Mouse (Mus musculus) forebrain, embryonic 13.5 days (tissue): ENCODE data around the gene Cd22. TPM values are rescaled to one million over a fixed set of nuclear protein-coding genes. Genes with fewer than 3 reads are reported as not detected.

Source experiments
- ATAC-seq: fragments of 200-750 bp; cut with Nextera tagmentation; 2 replicates; pipeline ENCODE4 v1.8.0; 2017
- H3K27ac ChIP-seq: fragments of 300-500 bp; sonication (generic); 2 replicates; pipeline ENCODE4 v1.5.1; 2015; ENCODE audit warnings: inconsistent platforms, mild to moderate bottlenecking, moderate library complexity
- H3K27me3 ChIP-seq: fragments of 300-500 bp; sonication (generic); 2 replicates; pipeline ENCODE4 v1.6.1; 2015; ENCODE audit warnings: mild to moderate bottlenecking, inconsistent platforms
- H3K36me3 ChIP-seq: fragments of 300-500 bp; sonication (generic); 2 replicates; pipeline ENCODE4 v1.6.1; 2015; ENCODE audit warnings: mild to moderate bottlenecking, inconsistent platforms; ENCODE audit not compliant: poor library complexity, severe bottlenecking
- H3K4me1 ChIP-seq: fragments of 300-500 bp; sonication (generic); 2 replicates; pipeline ENCODE4 v1.6.1; 2015; ENCODE audit warnings: inconsistent platforms
- H3K4me2 ChIP-seq: fragments of 300-500 bp; sonication (generic); 2 replicates; pipeline ENCODE4 v1.6.1; 2015; ENCODE audit warnings: inconsistent platforms, mild to moderate bottlenecking, moderate library complexity
- H3K4me3 ChIP-seq: fragments of 300-500 bp; sonication (generic); 2 replicates; pipeline ENCODE4 v1.5.1; 2015; ENCODE audit warnings: mild to moderate bottlenecking, inconsistent platforms
- H3K9ac ChIP-seq: fragments of 300-500 bp; sonication (generic); 2 replicates; pipeline ENCODE4 v1.6.1; 2015; ENCODE audit warnings: mild to moderate bottlenecking, inconsistent platforms
- H3K9me3 ChIP-seq: fragments of 300-500 bp; sonication (generic); replicated peaks from 2 replicates; pipeline ENCODE4 v1.6.1; 2016; ENCODE audit warnings: inconsistent platforms
- WGBS: fragments of 180-500 bp; shearing (Covaris S2); methylation state at CpG from one replicate; pipeline ENCODE4 v1.1.7; 2015; 5-methylcytosine and 5-hydroxymethylcytosine counted together
- polyA plus RNA-seq: library from polyadenylated mRNA; unstranded; fragments of >200 nt; fragmentation: Nextera tagmentation; extraction: Ambion mirVana; gene quantifications from 2 replicates; pipeline ENCODE4 v1.2.1, GENCODE M21; 2015

Gene Cd22
- polyA plus RNA-seq, 1 experiment from 2014 or later = not detected

- H3K27ac ChIP-seq = no peak overlapping the region
- WGBS = 64% methylated on average over 3 of the region's 3 CpGs
- no peaks in the 10 kb centered on the region for H3K9me3 ChIP-seq
- no peak for ATAC-seq
- H3K9ac ChIP-seq = no peak overlapping the region
- H3K36me3 ChIP-seq = no peaks in the 10 kb centered on the region
- no peak overlapping the region for H3K4me3 ChIP-seq
- H3K4me1 ChIP-seq = no peaks in the 10 kb centered on the region
- no peaks in the 10 kb centered on the region for H3K27me3 ChIP-seq
- no peak overlapping the region for H3K4me2 ChIP-seq
Observed at GRCm38 (mm10) chr7:30892515-30892914, 12.4 kb upstream of the Cd22 start.

DNA sequence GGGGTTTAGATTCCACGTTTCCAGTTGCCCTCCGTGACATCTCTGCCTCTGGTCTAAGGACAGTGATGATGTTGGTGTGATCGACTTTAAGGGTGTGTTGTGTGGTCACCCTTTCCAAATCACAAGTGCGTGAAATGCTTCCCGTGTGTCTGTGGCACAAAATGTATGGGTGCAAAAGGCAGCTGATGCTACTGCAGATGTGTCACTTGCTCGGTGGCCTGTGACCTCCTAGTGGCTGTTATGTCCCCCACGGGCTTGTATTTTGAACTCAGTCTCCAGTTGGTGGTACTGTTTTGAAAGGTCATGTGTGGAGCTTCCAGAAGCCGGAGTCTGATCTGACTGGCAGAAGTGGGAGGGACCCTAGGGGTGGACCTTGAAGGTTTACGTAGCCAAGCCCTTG is 11.6 kb upstream of the Cd22 start:
- no peaks in the 10 kb centered on the region for H3K4me1 ChIP-seq
- H3K9ac ChIP-seq = no peak overlapping the region
- WGBS = 86% methylated on average over 9 of the region's 9 CpGs
- ATAC-seq = no peak
- no peak overlapping the region for H3K4me3 ChIP-seq
- no peak overlapping the region for H3K4me2 ChIP-seq
- no peaks in the 10 kb centered on the region for H3K9me3 ChIP-seq
- no peaks in the 10 kb centered on the region for H3K36me3 ChIP-seq
- H3K27ac ChIP-seq = no peak overlapping the region
- no peaks in the 10 kb centered on the region for H3K27me3 ChIP-seq

- H3K27me3 ChIP-seq = no peaks in the 10 kb centered on the region
- H3K9ac ChIP-seq = no peak overlapping the region
- WGBS = 75% methylated on average over 2 of the region's 2 CpGs
Observed at GRCm38 (mm10) chr7:30890681-30891080, 10.5 kb upstream of the Cd22 start.

DNA sequence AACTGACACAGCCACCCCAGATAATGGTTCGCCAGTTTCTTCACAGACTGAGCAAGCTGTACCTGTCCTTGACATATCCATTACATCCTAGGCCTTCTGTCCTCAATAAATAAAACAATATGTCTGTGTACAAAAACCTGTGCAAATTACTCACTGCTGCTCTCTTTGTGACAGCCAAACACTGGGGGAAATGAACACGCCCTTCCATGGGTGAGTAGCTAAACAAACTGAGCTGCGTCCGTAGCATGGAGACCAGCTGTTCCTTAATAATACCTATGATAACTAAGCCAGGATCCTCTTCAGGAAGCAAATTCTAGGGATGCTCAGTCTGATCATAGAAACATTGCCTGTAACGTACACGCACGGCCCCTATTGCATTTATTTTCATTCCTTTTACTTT is 8.6 kb upstream of the Cd22 start:
- no peaks in the 10 kb centered on the region for H3K27me3 ChIP-seq
- no peak for ATAC-seq
- H3K9me3 ChIP-seq = no peaks in the 10 kb centered on the region
- 85% methylated on average over 7 of the region's 7 CpGs for WGBS
- no peaks in the 10 kb centered on the region for H3K4me1 ChIP-seq
- no peak overlapping the region for H3K27ac ChIP-seq
- no peak overlapping the region for H3K9ac ChIP-seq
- no peak overlapping the region for H3K4me3 ChIP-seq
- no peaks in the 10 kb centered on the region for H3K36me3 ChIP-seq
- H3K4me2 ChIP-seq = no peak overlapping the region

More at GRCm38 (mm10) chr7:30890681-30891080, 10.5 kb upstream of the Cd22 start:
- ATAC-seq = no peak
- H3K27ac ChIP-seq = no peak overlapping the region
- no peaks in the 10 kb centered on the region for H3K36me3 ChIP-seq
- no peak overlapping the region for H3K4me3 ChIP-seq
- no peak overlapping the region for H3K4me2 ChIP-seq
- H3K9me3 ChIP-seq = no peaks in the 10 kb centered on the region
- no peaks in the 10 kb centered on the region for H3K4me1 ChIP-seq

GRCm38 (mm10) chr7:30887568-30888188 is 7.5 kb upstream of the Cd22 start:
- H3K9me3 ChIP-seq = no peaks in the 10 kb centered on the region
- H3K4me1 ChIP-seq = no peaks in the 10 kb centered on the region
- H3K9ac ChIP-seq = no peak overlapping the region
- no peak overlapping the region for H3K27ac ChIP-seq
- no peaks in the 10 kb centered on the region for H3K36me3 ChIP-seq
- H3K27me3 ChIP-seq = no peaks in the 10 kb centered on the region
- no peak for ATAC-seq
- H3K4me3 ChIP-seq = no peak overlapping the region
- WGBS = 86% methylated on average over 14 of the region's 14 CpGs
- H3K4me2 ChIP-seq = no peak overlapping the region

DNA sequence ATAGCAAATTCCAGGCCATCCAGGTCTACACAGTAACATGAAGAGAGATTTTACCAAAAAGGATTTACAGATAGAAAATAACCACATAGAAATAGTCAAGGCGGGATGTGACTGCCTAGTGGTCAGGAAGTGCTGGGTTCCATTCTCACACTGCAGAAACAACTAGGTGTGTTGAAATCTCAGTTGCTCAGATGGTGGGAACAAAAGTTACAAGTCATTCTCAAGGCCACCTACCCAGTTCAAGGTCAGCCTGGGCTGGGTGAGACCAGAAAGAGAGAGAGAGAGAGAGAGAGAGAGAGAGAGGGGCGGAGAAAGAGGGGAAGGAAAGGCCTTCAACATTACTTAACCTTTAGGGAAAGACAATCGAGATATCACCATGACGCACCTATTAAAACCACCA is 6.7 kb upstream of the Cd22 start:
- H3K9ac ChIP-seq = no peak overlapping the region
- no peaks in the 10 kb centered on the region for H3K9me3 ChIP-seq
- no peaks in the 10 kb centered on the region for H3K36me3 ChIP-seq
- no peak for ATAC-seq
- H3K27ac ChIP-seq = no peak overlapping the region
- no peak overlapping the region for H3K4me2 ChIP-seq
- WGBS = 78% methylated on average over 4 of the region's 4 CpGs
- H3K4me1 ChIP-seq = no peaks in the 10 kb centered on the region
- H3K27me3 ChIP-seq = no peaks in the 10 kb centered on the region
- H3K4me3 ChIP-seq = no peak overlapping the region

DNA sequence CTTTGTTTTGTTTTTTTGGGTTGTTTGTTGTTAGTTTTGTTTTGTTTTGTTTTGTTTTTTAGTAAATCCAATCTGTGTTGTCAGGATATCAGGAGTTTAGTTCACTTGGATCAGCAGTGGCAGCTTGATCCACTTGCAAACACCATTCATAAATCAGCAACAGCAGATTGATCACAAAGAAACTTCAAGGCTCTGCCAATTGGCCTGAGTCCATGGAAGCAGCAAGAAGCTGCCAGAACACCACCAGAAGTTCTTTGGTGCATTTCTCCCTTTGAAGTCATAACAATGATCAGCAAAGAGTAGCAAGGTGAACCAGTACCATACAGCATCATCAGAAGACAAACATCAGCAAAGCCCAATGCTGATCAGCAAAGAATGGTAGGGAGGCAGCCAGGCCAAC is 3.9 kb upstream of the Cd22 start:
- no peaks in the 10 kb centered on the region for H3K9me3 ChIP-seq
- ATAC-seq = no peak
- no peaks in the 10 kb centered on the region for H3K36me3 ChIP-seq
- H3K27me3 ChIP-seq = no peaks in the 10 kb centered on the region
- no peaks in the 10 kb centered on the region for H3K4me1 ChIP-seq
- no peak overlapping the region for H3K9ac ChIP-seq
- no peak overlapping the region for H3K27ac ChIP-seq
- no peak overlapping the region for H3K4me3 ChIP-seq
- H3K4me2 ChIP-seq = no peak overlapping the region

DNA sequence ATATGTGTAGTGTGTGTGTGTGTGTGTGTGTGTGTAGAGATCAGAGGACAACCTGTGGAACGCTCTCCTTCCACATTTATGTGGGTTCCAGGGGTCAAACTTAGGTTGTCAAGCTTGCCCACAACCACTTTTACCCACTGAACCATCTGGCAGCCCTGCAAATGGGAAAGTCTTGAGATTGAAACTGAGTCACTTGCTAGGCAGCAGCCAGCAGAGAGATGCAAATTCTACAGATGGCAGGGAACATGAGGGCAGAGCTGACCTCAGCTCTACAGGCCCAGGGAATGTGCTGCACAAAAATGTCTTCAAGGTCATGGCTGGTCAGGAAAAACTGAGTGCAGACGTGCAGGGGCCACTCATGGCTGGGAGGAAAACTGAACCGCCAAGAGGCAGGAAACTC is 1.2 kb upstream of the Cd22 start:
- H3K27ac ChIP-seq = no peak overlapping the region
- no peak overlapping the region for H3K9ac ChIP-seq
- no peak overlapping the region for H3K4me3 ChIP-seq
- H3K9me3 ChIP-seq = no peaks in the 10 kb centered on the region
- H3K4me1 ChIP-seq = no peaks in the 10 kb centered on the region
- no peaks in the 10 kb centered on the region for H3K36me3 ChIP-seq
- WGBS = 91% methylated on average over 3 of the region's 3 CpGs
- no peak for ATAC-seq
- no peaks in the 10 kb centered on the region for H3K27me3 ChIP-seq
- H3K4me2 ChIP-seq = no peak overlapping the region

GRCm38 (mm10) chr7:30878950-30879349 is 1.2 kb downstream of the Cd22 start:
- Histone ChIP-seq H3K4me2 (no peak overlapping the region), H3K27ac (no peak overlapping the region), H3K9ac (no peak overlapping the region), H3K36me3 (no peaks in the 10 kb centered on the region), H3K27me3 (no peaks in the 10 kb centered on the region), H3K4me3 (no peak overlapping the region), H3K9me3 (no peaks in the 10 kb centered on the region), H3K4me1 (no peaks in the 10 kb centered on the region)
- ATAC-seq = no peak
- 79% methylated on average over 6 of the region's 6 CpGs for WGBS

DNA sequence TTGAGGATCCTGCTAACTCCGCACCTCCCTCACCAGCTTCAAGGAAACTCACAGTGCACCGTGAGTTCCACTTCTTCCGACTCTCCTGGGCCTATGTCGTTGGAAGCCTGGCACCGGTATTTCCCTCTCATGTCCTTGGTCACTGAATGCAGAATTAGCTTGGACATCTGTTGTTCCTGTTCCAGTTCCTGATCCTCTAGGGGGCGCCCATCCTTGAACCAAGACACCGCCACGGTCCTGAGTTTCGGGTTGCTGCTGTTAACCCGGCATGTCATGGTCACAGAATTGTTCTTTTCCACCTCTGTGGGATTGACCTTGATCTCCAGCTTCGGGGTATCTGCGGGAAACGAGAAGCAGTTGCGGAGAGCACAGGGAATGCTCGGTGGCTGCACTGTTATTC is 7.1 kb downstream of the Cd22 start:
- H3K4me1 ChIP-seq = no peaks in the 10 kb centered on the region
- H3K27ac ChIP-seq = no peak overlapping the region
- H3K4me2 ChIP-seq = 0 out of 2 replicates have a peak overlapping the region, but pooled peaks have one; percentile 27
- H3K27me3 ChIP-seq = no peaks in the 10 kb centered on the region; the same call in 1 of the 2 replicates
- no peaks in the 10 kb centered on the region for H3K9me3 ChIP-seq
- H3K36me3 ChIP-seq = no peaks in the 10 kb centered on the region
- H3K9ac ChIP-seq = no peak overlapping the region
- no peak overlapping the region for H3K4me3 ChIP-seq
- ATAC-seq = no peak
- 25% methylated on average over 15 of the region's 15 CpGs for WGBS

DNA sequence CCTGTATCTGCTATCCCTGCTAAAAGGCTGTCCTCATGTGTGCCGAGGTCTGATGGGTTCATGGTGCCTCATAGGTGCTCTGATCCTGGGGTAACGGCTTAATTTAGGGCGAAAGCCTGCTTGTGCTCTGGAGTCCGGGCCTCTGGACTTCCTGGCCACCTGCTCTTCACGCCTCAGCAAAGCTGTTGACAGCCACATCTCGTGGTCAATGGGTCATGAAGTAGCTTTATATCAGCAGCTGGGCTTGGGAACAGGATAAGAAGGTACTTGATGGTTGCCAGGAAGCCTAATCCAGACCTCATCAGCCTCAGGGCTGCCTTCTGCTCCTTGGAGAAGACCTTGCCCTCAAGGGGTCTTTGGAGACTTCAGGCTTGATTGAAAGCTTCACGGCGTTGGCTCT is 16.8 kb downstream of the Cd22 start:
- WGBS = 78% methylated on average over 8 of the region's 8 CpGs
- Histone ChIP-seq H3K36me3 (no peaks in the 10 kb centered on the region), H3K4me3 (no peak overlapping the region), H3K4me1 (no peaks in the 10 kb centered on the region), H3K9me3 (no peaks in the 10 kb centered on the region), H3K9ac (no peak overlapping the region), H3K27ac (no peak overlapping the region), H3K27me3 (0 out of 2 replicates have a peak, but pooled peaks cover 1% of the 10 kb centered on the region), H3K4me2 (no peak overlapping the region)
- no peak for ATAC-seq

DNA sequence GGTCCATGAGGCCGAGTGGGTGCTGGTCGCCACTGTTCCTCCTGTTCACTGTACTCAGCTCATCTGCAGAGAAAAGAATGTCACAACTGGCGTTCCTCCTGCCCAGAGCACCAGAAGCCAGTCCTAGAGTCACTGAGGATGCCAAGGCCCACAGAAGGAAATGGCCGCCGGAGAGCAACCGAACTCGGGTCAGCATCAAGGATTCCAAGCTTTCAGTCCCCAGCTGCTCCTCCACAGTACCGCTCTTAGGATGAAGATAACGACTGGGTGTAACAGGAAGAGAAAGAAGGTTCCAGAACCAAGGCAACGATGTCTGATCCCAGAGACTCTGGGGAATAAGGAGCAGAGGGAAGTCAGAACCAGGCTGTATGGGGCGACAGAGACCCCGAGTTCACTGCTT is 18.7 kb downstream of the Cd22 start, which contains the start of gene Ffar1:
Gene Ffar1, minus strand, starts transcription at position 101 of the 400 bp plus-strand sequence.
- no peak within 1 kb of the TSS for H3K4me2 ChIP-seq
- no peak within 1 kb of the TSS for H3K4me3 ChIP-seq
- peak within 1 kb of the TSS; percentile 10; the same call in 1 of the 2 replicates for H3K9ac ChIP-seq
- H3K27me3 ChIP-seq = 0 out of 2 replicates have a peak, but pooled peaks cover 5% of the 10 kb centered on the region
- 91% methylated on average over 12 of the region's 12 CpGs for WGBS
- no peak for ATAC-seq
- H3K27ac ChIP-seq = no peak within 1 kb of the TSS
- H3K4me1 ChIP-seq = no peaks in the 10 kb centered on the region
- no peaks in the 10 kb centered on the region for H3K36me3 ChIP-seq
- H3K9me3 ChIP-seq = no peaks in the 10 kb centered on the region
